Mouse (Mus musculus) liver, embryonic 11.5 days (tissue): Measurements from ENCODE around the gene Amigo1. TPM values are rescaled to one million over a fixed set of nuclear protein-coding genes. Genes with fewer than 3 reads are reported as not detected.
A peak's percentile ranks its signal among the peaks of the same experiment; 100 is the strongest.

Source experiments
- ATAC-seq: fragments of 200-750 bp; cut with Nextera tagmentation; replicated peaks from 2 replicates; pipeline ENCODE4 v1.8.0; 2017; ENCODE audit warnings: moderate number of reproducible peaks, mild to moderate bottlenecking, moderate TSS enrichment, moderate library complexity; ENCODE audit not compliant: low FRiP score
- DNase-seq: peaks from one replicate; pipeline ENCODE4 v3.0.0-alpha.2; 2017; ENCODE audit warnings: low spot score
- H3K27ac ChIP-seq: fragments of 300-500 bp; sonication (generic); 2 replicates; pipeline ENCODE4 v1.5.1; 2014; ENCODE audit warnings: mild to moderate bottlenecking, low read depth, low read length, control low read depth
- H3K27me3 ChIP-seq: fragments of 300-500 bp; sonication (generic); replicated peaks from 2 replicates; pipeline ENCODE4 v1.6.1; 2014; ENCODE audit warnings: low read length, mixed read lengths; ENCODE audit not compliant: control insufficient read depth, insufficient read depth
- H3K36me3 ChIP-seq: fragments of 300-500 bp; sonication (generic); 2 replicates; pipeline ENCODE4 v1.6.1; 2014; ENCODE audit warnings: mild to moderate bottlenecking, low read length, moderate library complexity, mixed read lengths; ENCODE audit not compliant: control insufficient read depth, insufficient read depth
- H3K4me1 ChIP-seq: fragments of 300-500 bp; sonication (generic); replicated peaks from 2 replicates; pipeline ENCODE4 v1.6.1; 2014; ENCODE audit warnings: low read length, mixed read lengths; ENCODE audit not compliant: control insufficient read depth, insufficient read depth
- H3K4me2 ChIP-seq: fragments of 300-500 bp; sonication (generic); 2 replicates; pipeline ENCODE4 v1.6.1; 2014; ENCODE audit warnings: mild to moderate bottlenecking, control low read depth, moderate library complexity
- H3K4me3 ChIP-seq: fragments of 300-500 bp; sonication (generic); 2 replicates; pipeline ENCODE4 v1.5.1; 2014; ENCODE audit warnings: low read depth, low read length, control low read depth
- H3K9ac ChIP-seq: fragments of 300-500 bp; sonication (generic); 2 replicates; pipeline ENCODE4 v1.6.1; 2014; ENCODE audit warnings: low read depth, low read length, control low read depth
- H3K9me3 ChIP-seq: fragments of 300-500 bp; sonication (generic); 2 replicates; pipeline ENCODE4 v1.6.1; 2016; ENCODE audit warnings: low read length, inconsistent platforms, mixed read lengths; ENCODE audit not compliant: control insufficient read depth
- WGBS: fragments of 180-500 bp; shearing (Covaris S2); extraction: QIAGEN DNeasy Blood & Tissue Kit; methylation state at CpG from one replicate; pipeline ENCODE4 v1.1.7; 2014; 5-methylcytosine and 5-hydroxymethylcytosine counted together
- polyA plus RNA-seq: library from polyadenylated mRNA; unstranded; fragments of >200 nt; fragmentation: Nextera tagmentation; extraction: Ambion mirVana; gene quantifications from 2 replicates; pipeline ENCODE4 v1.2.1, GENCODE M21; 2014

Gene Amigo1
- polyA plus RNA-seq, 1 experiment from 2014 or later: 0.88 TPM

GRCm38 (mm10) chr3:108174672-108175531 is 11.2 kb upstream of the Amigo1 start:
- H3K27me3 ChIP-seq: peaks cover 7% of the 10 kb centered on the region; the same call in 1 of the 2 replicates
- no peak overlapping the region for H3K4me3 ChIP-seq
- H3K9ac ChIP-seq: no peak overlapping the region
- ATAC-seq: no peak; the same call in 1 of the 2 replicates
- no peaks in the 10 kb centered on the region for H3K9me3 ChIP-seq
- H3K36me3 ChIP-seq: no peaks in the 10 kb centered on the region
- no peak overlapping the region for H3K4me2 ChIP-seq
- whole genome bisulfite sequencing: 49% methylated on average over 14 of the region's 14 CpGs
- H3K4me1 ChIP-seq: no peaks in the 10 kb centered on the region
- no peak overlapping the region for H3K27ac ChIP-seq
- DNase-seq: no peak

- H3K36me3 ChIP-seq: no peaks in the 10 kb centered on the region
- WGBS: 78% methylated on average over 7 of the region's 7 CpGs
Measured at GRCm38 (mm10) chr3:108178756-108179715, 7.1 kb upstream of the Amigo1 start.

GRCm38 (mm10) chr3:108180514-108180913 is 5.6 kb upstream of the Amigo1 start:
- Histone ChIP-seq H3K36me3 (no peaks in the 10 kb centered on the region), H3K27ac (no peak overlapping the region), H3K9ac (no peak overlapping the region), H3K4me1 (no peaks in the 10 kb centered on the region), H3K4me2 (no peak overlapping the region), H3K9me3 (no peaks in the 10 kb centered on the region), H3K4me3 (no peak overlapping the region), H3K27me3 (peaks cover 6% of the 10 kb centered on the region; the same call in 1 of the 2 replicates)
- ATAC-seq (no peak), DNase-seq (no peak)
- WGBS: 35% methylated on average over 2 of the region's 2 CpGs

More at GRCm38 (mm10) chr3:108178756-108179715, 7.1 kb upstream of the Amigo1 start:
- Histone ChIP-seq H3K4me2 (no peak overlapping the region), H3K9me3 (no peaks in the 10 kb centered on the region), H3K4me3 (no peak overlapping the region), H3K27me3 (peaks cover 7% of the 10 kb centered on the region; the same call in 1 of the 2 replicates), H3K27ac (no peak overlapping the region), H3K9ac (no peak overlapping the region), H3K4me1 (no peaks in the 10 kb centered on the region)
- ATAC-seq (no peak), DNase-seq (no peak)

GRCm38 (mm10) chr3:108184742-108185141 is 1.4 kb upstream of the Amigo1 start:
- no peaks in the 10 kb centered on the region for H3K4me1 ChIP-seq
- H3K9ac ChIP-seq: no peak overlapping the region
- 68% methylated on average over 3 of the region's 3 CpGs for WGBS
- H3K4me2 ChIP-seq: no peak overlapping the region
- no peak overlapping the region for H3K27ac ChIP-seq
- ATAC-seq (no peak), DNase-seq (no peak)
- no peaks in the 10 kb centered on the region for H3K36me3 ChIP-seq
- no peaks in the 10 kb centered on the region for H3K9me3 ChIP-seq
- peaks cover 21% of the 10 kb centered on the region for H3K27me3 ChIP-seq
- H3K4me3 ChIP-seq: no peak overlapping the region

GRCm38 (mm10) chr3:108185460-108186097 is 556 bp upstream of the Amigo1 start:
- peak overlapping the region; percentile 55; the same call in 1 of the 2 replicates for H3K9ac ChIP-seq

GRCm38 (mm10) chr3:108187111-108187795 is 1.1 kb downstream of the Amigo1 start:
- Histone ChIP-seq H3K9ac (no peak overlapping the region), H3K4me3 (no peak overlapping the region), H3K9me3 (no peaks in the 10 kb centered on the region), H3K27me3 (peaks cover 21% of the 10 kb centered on the region), H3K4me1 (0 out of 2 replicates have a peak, but pooled peaks cover 3% of the 10 kb centered on the region), H3K27ac (no peak overlapping the region), H3K4me2 (peak overlapping the region; percentile 94), H3K36me3 (no peaks in the 10 kb centered on the region)
- WGBS: 48% methylated on average over 20 of the region's 20 CpGs
- no peak for DNase-seq
- no peak for ATAC-seq

More at GRCm38 (mm10) chr3:108185460-108186097, 556 bp upstream of the Amigo1 start:
- no peaks in the 10 kb centered on the region for H3K4me1 ChIP-seq
- no peaks in the 10 kb centered on the region for H3K36me3 ChIP-seq
- H3K4me2 ChIP-seq: peak overlapping the region; percentile 94
- ATAC-seq (no peak), DNase-seq (no peak)
- peak overlapping the region; percentile 68 for H3K4me3 ChIP-seq
- no peaks in the 10 kb centered on the region for H3K9me3 ChIP-seq
- 3% methylated on average over 16 of the region's 16 CpGs for WGBS
- peaks cover 21% of the 10 kb centered on the region for H3K27me3 ChIP-seq
- H3K27ac ChIP-seq: no peak overlapping the region

GRCm38 (mm10) chr3:108188716-108189490 is 2.8 kb downstream of the Amigo1 start:
- no peak overlapping the region for H3K4me3 ChIP-seq
- no peak overlapping the region for H3K4me2 ChIP-seq
- peaks cover 21% of the 10 kb centered on the region for H3K27me3 ChIP-seq
- H3K9me3 ChIP-seq: no peaks in the 10 kb centered on the region
- no peak for ATAC-seq
- H3K36me3 ChIP-seq: no peaks in the 10 kb centered on the region
- WGBS: 72% methylated on average over 9 of the region's 9 CpGs
- H3K9ac ChIP-seq: no peak overlapping the region
- no peak for DNase-seq
- H3K27ac ChIP-seq: no peak overlapping the region
- 0 out of 2 replicates have a peak, but pooled peaks cover 3% of the 10 kb centered on the region for H3K4me1 ChIP-seq
